Comparison of ENCODE assay signal across 8 mouse cellular contexts in the genomic region with DNA sequence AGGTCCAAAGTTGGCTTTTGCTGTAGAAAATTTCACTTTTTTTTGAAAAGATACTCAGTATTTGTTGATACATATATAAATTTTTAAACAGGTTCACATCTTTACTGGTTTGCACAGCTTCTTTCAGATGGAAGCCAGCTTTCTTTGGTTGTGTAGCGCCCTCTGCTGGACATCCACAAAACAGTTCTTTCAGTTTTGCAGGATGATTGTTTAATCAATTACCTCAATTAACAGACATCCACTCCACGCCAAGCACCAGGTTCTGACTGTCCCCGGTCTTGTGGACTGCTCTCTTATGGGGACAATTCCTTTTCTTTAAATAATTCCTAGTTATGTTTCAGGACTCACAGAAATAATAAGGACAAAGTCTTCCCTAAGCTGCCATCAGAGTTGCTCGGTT. TPM values are rescaled to one million over a fixed set of nuclear protein-coding genes. Genes with fewer than 3 reads are reported as not detected.
A peak's percentile ranks its signal among the peaks of the same experiment; 100 is the strongest.
DNase-seq lines count a peak whose midpoint lies in the region; ATAC-seq and TF ChIP-seq lines count a peak whose summit lies in the region.

No protein-coding gene starts in this region.

- no peak for TF ChIP-seq POLR2A in brain, embryonic 14.5 days (IDR thresholded peaks at IDR 0.05; ENCODE audit: borderline replicate concordance, extremely low read depth, insufficient read depth, insufficient read length, poor library complexity, severe bottlenecking)
- no peak for TF ChIP-seq POLR2A in lung, adult 2 months (IDR thresholded peaks at IDR 0.05; ENCODE audit: borderline replicate concordance, extremely low read depth, low read depth, low read length)
- no peak for TF ChIP-seq POLR2A in small intestine, adult 2 months (IDR thresholded peaks at IDR 0.05; ENCODE audit: low read depth, low read length)

- H3K4me1 ChIP-seq in forebrain, postnatal 0 days (ENCODE audit: insufficient read depth) = no peaks in the 10 kb centered on the region
- H3K4me1 ChIP-seq in lung, adult 2 months (ENCODE audit: control insufficient read depth, insufficient read depth, low read length) = no peaks in the 10 kb centered on the region
- no peaks in the 10 kb centered on the region for H3K4me1 ChIP-seq in small intestine, adult 2 months (ENCODE audit: control insufficient read depth, insufficient read depth, insufficient read length, low read length)

- no peaks in the 10 kb centered on the region for H3K27me3 ChIP-seq in C2C12 (ENCODE audit: control insufficient read depth, insufficient read depth, insufficient read length)
- H3K27me3 ChIP-seq in forebrain, postnatal 0 days (ENCODE audit: insufficient read depth, low read length) = no peaks in the 10 kb centered on the region
- H3K27me3 ChIP-seq in small intestine, adult 2 months (ENCODE audit: control insufficient read depth, insufficient read depth, low read length) = no peaks in the 10 kb centered on the region

- no peak overlapping the region for H3ac ChIP-seq in C2C12 (ENCODE audit: control insufficient read depth, insufficient read length, low read depth)

- no peaks in the 10 kb centered on the region for H3K36me3 ChIP-seq in C2C12 (ENCODE audit: control insufficient read depth, insufficient read depth)
- H3K36me3 ChIP-seq in forebrain, postnatal 0 days (ENCODE audit: insufficient read depth) = no peaks in the 10 kb centered on the region
- no peaks in the 10 kb centered on the region for H3K36me3 ChIP-seq in small intestine, adult 2 months (ENCODE audit: control insufficient read depth, insufficient read depth, low read length)

- H3K4me3 ChIP-seq in C2C12 (ENCODE audit: insufficient read depth, poor library complexity, severe bottlenecking) = no peak overlapping the region
- H3K4me3 ChIP-seq in forebrain, postnatal 0 days (ENCODE audit: low read depth, low read length) = no peak overlapping the region
- H3K4me3 ChIP-seq in lung, adult 2 months (replicated peaks; ENCODE audit: extremely low read depth, low read depth, low read length) = no peak overlapping the region
- no peak overlapping the region for H3K4me3 ChIP-seq in small intestine, adult 2 months (ENCODE audit: low read depth, low read length)

- peak; percentile 16 for TF ChIP-seq CTCF in C2C12 (IDR thresholded peaks at IDR 0.05; ENCODE audit: control insufficient read depth, insufficient read depth, insufficient read length)
- TF ChIP-seq CTCF in brain, embryonic 14.5 days (IDR thresholded peaks at IDR 0.05; ENCODE audit: borderline replicate concordance, extremely low read depth, insufficient read depth, insufficient read length) = peak; percentile 73; the same call in 1 of the 2 replicates
- peak; percentile 83 for TF ChIP-seq CTCF in forebrain, postnatal 0 days (IDR thresholded peaks at IDR 0.05; ENCODE audit: low read depth)
- TF ChIP-seq CTCF in lung, adult 2 months (IDR thresholded peaks at IDR 0.05; ENCODE audit: insufficient read depth, low read length) = 0 out of 2 replicates have a peak, but pooled peaks have one; percentile 21
- TF ChIP-seq CTCF in small intestine, adult 2 months (IDR thresholded peaks at IDR 0.05; ENCODE audit: extremely low read depth, insufficient read length, insufficient replicate concordance, low read depth, low read length) = peak; percentile 43; the same call in 1 of the 2 replicates

- no peak overlapping the region for H3K9ac ChIP-seq in forebrain, postnatal 0 days

- H3K27ac ChIP-seq in forebrain, postnatal 0 days (ENCODE audit: low read depth, low read length) = no peak overlapping the region
- H3K27ac ChIP-seq in small intestine, adult 2 months (ENCODE audit: insufficient read depth, low read depth, low read length) = no peak overlapping the region

- WGBS in forebrain, postnatal 0 days = 21% methylated on average over 4 of the region's 4 CpGs
- 19% methylated on average over 4 of the region's 4 CpGs for WGBS in lung, adult 2 months
- WGBS in small intestine, adult 2 months = 11% methylated on average over 4 of the region's 4 CpGs

- no peak overlapping the region for H3K4me2 ChIP-seq in forebrain, postnatal 0 days (ENCODE audit: low read depth)

- no peaks in the 10 kb centered on the region for H3K79me3 ChIP-seq in C2C12 (ENCODE audit: low read depth)

- peak; percentile 16 for DNase-seq in cerebellum, adult 11 months
- no peak for DNase-seq in cerebellum, adult 11-12 months
- DNase-seq in brain, embryonic 14.5 days (ENCODE audit: low read depth) = peak; percentile 81
- DNase-seq in forebrain, postnatal 0 days = peak; percentile 78
- peak; percentile 69 for DNase-seq in kidney, postnatal 14 days
- DNase-seq in lung, adult 2 months = peak; percentile 65

- H3K79me2 ChIP-seq in C2C12 (ENCODE audit: control insufficient read depth, insufficient read depth) = no peaks in the 10 kb centered on the region

- no peaks in the 10 kb centered on the region for H3K9me3 ChIP-seq in forebrain, postnatal 0 days (ENCODE audit: low read length)

- ATAC-seq in forebrain, postnatal 0 days = peak; percentile 47; the same call in 1 of the 2 replicates

TF ChIP-seq in C2C12, 6 proteins besides CTCF, POLR2A, EP300 and RAD21:
- no peak for TF ChIP-seq USF1 (IDR thresholded peaks at IDR 0.05; ENCODE audit: low read depth)
- TF ChIP-seq MYOD1 (IDR thresholded peaks at IDR 0.05; ENCODE audit: control insufficient read depth, insufficient read length, low read depth) = no peak
- TF ChIP-seq FOSL1 (IDR thresholded peaks at IDR 0.05; ENCODE audit: insufficient read depth, low read length, poor library complexity, severe bottlenecking) = no peak
- TF ChIP-seq CEBPB (IDR thresholded peaks at IDR 0.05; ENCODE audit: low read depth) = no peak
- no peak for TF ChIP-seq MAX (IDR thresholded peaks at IDR 0.05)
- TF ChIP-seq MYOG (IDR thresholded peaks at IDR 0.05; ENCODE audit: control insufficient read depth, extremely low read depth, insufficient read length) = no peak

RNA-seq across cellular contexts. Expression of gene Gbp5, which starts 17.9 kb away (rescaled TPM):
- not detected for polyA plus RNA-seq in C2C12 (2012; fragmentation: generic; extraction: Trizol)
- 0.10 and 0.11 TPM in 2 replicates for polyA plus RNA-seq in brain, embryonic 14.5 days (2012; rRNA removed)
- total RNA-seq in forebrain, postnatal 0 days (2014; rRNA removed) = 0.29 and 0.85 TPM in 2 replicates
- polyA plus RNA-seq in forebrain, postnatal 0 days (2015; fragmentation: Nextera tagmentation; extraction: Ambion mirVana) = 0.25 and 0.36 TPM in 2 replicates
- 2.0 and 2.6 TPM in 2 replicates for polyA plus RNA-seq in lung, adult 2 months (2012; rRNA removed)
- 0.44 and 0.95 TPM in 2 replicates for polyA plus RNA-seq in small intestine, adult 2 months (2012; rRNA removed)

RNA-seq across cellular contexts. Expression of gene Gbp7, which starts 54.2 kb away (rescaled TPM):
- polyA plus RNA-seq in C2C12 (2012; fragmentation: generic; extraction: Trizol) = not detected
- 0.30 and 0.62 TPM in 2 replicates for polyA plus RNA-seq in brain, embryonic 14.5 days (2012; rRNA removed)
- 1.9 and 3.0 TPM in 2 replicates for total RNA-seq in forebrain, postnatal 0 days (2014; rRNA removed)
- 1.4 and 2.5 TPM in 2 replicates for polyA plus RNA-seq in forebrain, postnatal 0 days (2015; fragmentation: Nextera tagmentation; extraction: Ambion mirVana)
- 4.5 and 5.8 TPM in 2 replicates for polyA plus RNA-seq in lung, adult 2 months (2012; rRNA removed)
- polyA plus RNA-seq in small intestine, adult 2 months (2012; rRNA removed) = 0.93 and 1.4 TPM in 2 replicates

Comparison
In these comparisons a context has a peak if more than half of its experiments do, and no peak if none do; other contexts are left out.
1. CTCF ChIP-seq: peak in every context shown above with its lines; median percentile 83 in forebrain, postnatal 0 days; 73 in brain, embryonic 14.5 days; 43 in small intestine, adult 2 months; 21 in lung, adult 2 months; 16 in C2C12.